Mouse (Mus musculus) olfactory bulb, adult 2 months (tissue): ENCODE measurements around the gene Ncln. TPM values are rescaled to one million over a fixed set of nuclear protein-coding genes. Genes with fewer than 3 reads are reported as not detected.
"Not testable (repeated sequence)": the region's sequence is repeated elsewhere in the genome, so short reads cannot be mapped to it uniquely, and the experiment has no call there.

Experiments used
- H3K27ac ChIP-seq: fragments of 200-500 bp; 2 replicates; pipeline ENCODE4 v1.5.1; 2012; ENCODE audit warnings: low read depth, low read length; ENCODE audit not compliant: insufficient read depth
- H3K4me1 ChIP-seq: fragments of 200-500 bp; 2 replicates; pipeline ENCODE4 v1.6.1; 2012; ENCODE audit warnings: low read length; ENCODE audit not compliant: control insufficient read depth, insufficient read depth
- H3K4me3 ChIP-seq: fragments of 200-500 bp; 2 replicates; pipeline ENCODE4 v1.5.1; 2012; ENCODE audit warnings: mild to moderate bottlenecking, low read depth, low read length, moderate library complexity; ENCODE audit not compliant: insufficient read depth
- CTCF ChIP-seq: fragments of 200-500 bp; IDR thresholded peaks from 2 replicates; pipeline ENCODE4 v1.5.1; 2012; ENCODE audit warnings: low read depth, mild to moderate bottlenecking, low read length, moderate library complexity; ENCODE audit not compliant: insufficient read depth
- POLR2A ChIP-seq: fragments of 200-500 bp; IDR thresholded peaks from 2 replicates; pipeline ENCODE4 v1.6.1; 2012; ENCODE audit warnings: mild to moderate bottlenecking, low read depth, low read length, moderate library complexity; ENCODE audit not compliant: insufficient read depth
- WGBS: fragments of 180-500 bp; shearing (Covaris S2); methylation state at CpG from one replicate; pipeline ENCODE4 v1.1.7; 2018; 5-methylcytosine and 5-hydroxymethylcytosine counted together
- polyA plus RNA-seq: library from polyadenylated mRNA; stranded (reverse); fragments of >200 nt; gene quantifications from 2 replicates; pipeline ENCODE4 v1.2.4, GENCODE M21; 2012; ENCODE audit warnings: low replicate concordance; ENCODE audit not compliant: missing spikeins, insufficient read depth, insufficient read length

Gene Ncln
- polyA plus RNA-seq, 1 experiment: not detected

- H3K27ac ChIP-seq: no peak overlapping the region
- whole genome bisulfite sequencing: 12% methylated on average over 14 of the region's 14 CpGs
- peaks cover 30% of the 10 kb centered on the region for H3K4me1 ChIP-seq
- TF ChIP-seq CTCF (no peak), POLR2A (no peak)
- H3K4me3 ChIP-seq: no peak overlapping the region
These were observed 43.3 kb downstream of the Ncln start for GRCm38 (mm10) chr10:81452947-81453288.

GRCm38 (mm10) chr10:81452237-81452946, 43.8 kb downstream of the Ncln start:
- Histone ChIP-seq H3K4me3 (no peak overlapping the region), H3K27ac (no peak overlapping the region), H3K4me1 (peaks cover 26% of the 10 kb centered on the region)
- 12% methylated on average over 36 of the region's 36 CpGs for WGBS
- no peak for TF ChIP-seq CTCF
- TF ChIP-seq POLR2A: no peak

GRCm38 (mm10) chr10:81451365-81451745, 44.8 kb downstream of the Ncln start:
- TF ChIP-seq CTCF (no peak), POLR2A (no peak)
- peaks cover 18% of the 10 kb centered on the region for H3K4me1 ChIP-seq
- H3K4me3 ChIP-seq: no peak overlapping the region
- WGBS: 62% methylated on average over 6 of the region's 6 CpGs
- H3K27ac ChIP-seq: no peak overlapping the region

- 50% methylated on average over 9 of the region's 9 CpGs for WGBS
These were observed 45.4 kb downstream of the Ncln start for GRCm38 (mm10) chr10:81450641-81451364.

GRCm38 (mm10) chr10:81450140-81450539, 46.1 kb downstream of the Ncln start:
- peaks cover 12% of the 10 kb centered on the region for H3K4me1 ChIP-seq
- WGBS: 1% methylated on average over 7 of the region's 7 CpGs
- no peak overlapping the region for H3K4me3 ChIP-seq
- no peak for TF ChIP-seq POLR2A
- peak; percentile 91 for TF ChIP-seq CTCF
- no peak overlapping the region for H3K27ac ChIP-seq

More at GRCm38 (mm10) chr10:81450641-81451364, 45.4 kb downstream of the Ncln start:
- Histone ChIP-seq H3K4me1 (peaks cover 18% of the 10 kb centered on the region), H3K4me3 (no peak overlapping the region), H3K27ac (no peak overlapping the region)
- TF ChIP-seq CTCF: no peak
- no peak for TF ChIP-seq POLR2A

GRCm38 (mm10) chr10:81445516-81445915, 50.7 kb downstream of the Ncln start:
- 31% methylated on average over 2 of the region's 2 CpGs for WGBS
- H3K4me1 ChIP-seq, H3K4me3 ChIP-seq, H3K27ac ChIP-seq: not testable (repeated sequence)

- Histone ChIP-seq H3K4me3 (no peak overlapping the region), H3K27ac (no peak overlapping the region), H3K4me1 (no peaks in the 10 kb centered on the region)
- no peak for TF ChIP-seq POLR2A
- no peak for TF ChIP-seq CTCF
These were observed 55.2 kb downstream of the Ncln start for GRCm38 (mm10) chr10:81441019-81441418.

Other genes starting within 250 kb of the Ncln start
- not detected in 2 replicates for gene Matk, start 243.5 kb downstream of the Ncln start, polyA plus RNA-seq
- gene Mrpl54, start 229.5 kb downstream of the Ncln start, polyA plus RNA-seq: not detected in 2 replicates
- gene Apba3, start 229.4 kb downstream of the Ncln start, polyA plus RNA-seq: not detected in 2 replicates
- not detected in 2 replicates for gene Tjp3, start 204.8 kb downstream of the Ncln start, polyA plus RNA-seq
- gene Pip5k1c, start 203.4 kb downstream of the Ncln start, polyA plus RNA-seq: 935 TPM in 1 of 2 replicates, not detected in the other
- not detected in 2 replicates for gene Cactin, start 175.3 kb downstream of the Ncln start, polyA plus RNA-seq
- gene Tbxa2r, start 167.7 kb downstream of the Ncln start, polyA plus RNA-seq: not detected in 2 replicates
- not detected in 2 replicates for gene Gipc3, start 153.1 kb downstream of the Ncln start, polyA plus RNA-seq
- gene Hmg20b, start 145.9 kb downstream of the Ncln start, polyA plus RNA-seq: not detected in 2 replicates
- gene Mfsd12, start 138.9 kb downstream of the Ncln start, polyA plus RNA-seq: not detected in 2 replicates
- gene 4930404N11Rik, start 130.6 kb downstream of the Ncln start, polyA plus RNA-seq: not detected in 2 replicates
- gene Fzr1, start 117.9 kb downstream of the Ncln start, polyA plus RNA-seq: not detected in 2 replicates
- gene Dohh, start 112.0 kb downstream of the Ncln start, polyA plus RNA-seq: not detected in 2 replicates
- gene Gm48551, start 111.9 kb downstream of the Ncln start, polyA plus RNA-seq: not detected in 2 replicates
- not detected in 2 replicates for gene Gm48552, start 107.4 kb downstream of the Ncln start, polyA plus RNA-seq
- not detected in 2 replicates for gene Smim24, start 103.3 kb downstream of the Ncln start, polyA plus RNA-seq
- gene Nfic, start 40.8 kb downstream of the Ncln start, polyA plus RNA-seq: not detected in 2 replicates
- not detected in 2 replicates for gene Celf5, start 13.7 kb downstream of the Ncln start, polyA plus RNA-seq
- not detected in 2 replicates for gene S1pr4, start 3.7 kb upstream of the Ncln start, polyA plus RNA-seq
- not detected in 2 replicates for gene Gna15, start 27.8 kb upstream of the Ncln start, polyA plus RNA-seq
- gene Gna11, start 48.8 kb upstream of the Ncln start, polyA plus RNA-seq: not detected in 2 replicates
- gene Aes, start 63.1 kb upstream of the Ncln start, polyA plus RNA-seq: 1,500 TPM in 1 of 2 replicates, not detected in the other
- gene Tle2, start 78.2 kb upstream of the Ncln start, polyA plus RNA-seq: not detected in 2 replicates
- not detected in 2 replicates for gene Tle6, start 104.7 kb upstream of the Ncln start, polyA plus RNA-seq
- gene BC025920, start 109.9 kb upstream of the Ncln start, polyA plus RNA-seq: not detected in 2 replicates
- gene Sirt6, start 131.4 kb upstream of the Ncln start, polyA plus RNA-seq: not detected in 2 replicates
- not detected in 2 replicates for gene Ankrd24, start 132.1 kb upstream of the Ncln start, polyA plus RNA-seq
- not detected in 2 replicates for gene Gm10778, start 152.7 kb upstream of the Ncln start, polyA plus RNA-seq
- gene Zfp433, start 208.4 kb upstream of the Ncln start, polyA plus RNA-seq: not detected in 2 replicates